Mouse (Mus musculus) testis, adult 2 months (tissue): ENCODE measurements around the gene Plscr3. TPM values are rescaled to one million over a fixed set of nuclear protein-coding genes. Genes with fewer than 3 reads are reported as not detected.

ENCODE experiments used
- H3K27ac ChIP-seq: fragments of 200-500 bp; 2 replicates; pipeline ENCODE4 v1.5.1; 2012; ENCODE audit warnings: low read depth, low read length; ENCODE audit not compliant: control insufficient read depth, insufficient read depth
- H3K27me3 ChIP-seq: fragments of 200-500 bp; 2 replicates; pipeline ENCODE4 v1.6.1; 2012; ENCODE audit warnings: mild to moderate bottlenecking, low read length, moderate library complexity; ENCODE audit not compliant: control insufficient read depth, insufficient read depth
- H3K36me3 ChIP-seq: fragments of 200-500 bp; 2 replicates; pipeline ENCODE4 v1.6.1; 2012; ENCODE audit warnings: mild to moderate bottlenecking, low read length; ENCODE audit not compliant: control insufficient read depth, insufficient read depth
- H3K4me1 ChIP-seq: fragments of 200-500 bp; 2 replicates; pipeline ENCODE4 v1.6.1; 2012; ENCODE audit warnings: low read length; ENCODE audit not compliant: control insufficient read depth, insufficient read depth
- H3K4me3 ChIP-seq: fragments of 200-500 bp; 2 replicates; pipeline ENCODE4 v1.5.1; 2012; ENCODE audit warnings: low read depth, mild to moderate bottlenecking, low read length, moderate library complexity, mixed read lengths; ENCODE audit not compliant: control insufficient read depth
- CTCF ChIP-seq: fragments of 200-500 bp; IDR thresholded peaks from 2 replicates; pipeline ENCODE4 v1.5.1; 2012; ENCODE audit warnings: low read depth, mild to moderate bottlenecking, inconsistent platforms, low read length, moderate library complexity; ENCODE audit not compliant: control insufficient read depth, insufficient read depth, insufficient replicate concordance
- POLR2A ChIP-seq: fragments of 200-500 bp; IDR thresholded peaks from 2 replicates; pipeline ENCODE4 v1.6.1; 2012; ENCODE audit warnings: low read depth, mild to moderate bottlenecking, inconsistent platforms, low read length, moderate library complexity; ENCODE audit not compliant: control insufficient read depth
- polyA plus RNA-seq: library from polyadenylated mRNA; depleted of rRNA; stranded (reverse); fragments of >200 nt; gene quantifications from 2 replicates; pipeline ENCODE4 v1.2.3, GENCODE M21; 2012

Gene Plscr3
- polyA plus RNA-seq, 1 experiment = 6.5 TPM

DNA sequence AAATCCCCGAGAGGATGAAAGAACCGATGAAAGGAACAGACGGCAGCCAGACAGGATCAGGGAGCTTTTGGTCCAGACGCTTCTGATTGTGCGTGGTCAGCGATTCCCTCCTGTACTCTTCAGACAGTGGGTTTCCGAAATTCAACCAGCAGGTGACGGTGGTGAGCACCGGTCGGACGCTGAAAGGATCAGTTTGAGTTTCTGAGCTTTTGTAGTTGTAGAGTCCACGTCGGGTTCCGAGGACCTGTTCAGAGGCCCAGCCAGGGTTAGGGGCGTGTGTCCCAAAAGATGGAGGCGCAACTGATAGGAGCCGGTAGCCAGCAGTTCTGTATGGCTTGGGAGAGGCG lies 34.3 kb downstream of the Plscr3 start:
- H3K36me3 ChIP-seq = no peaks in the 10 kb centered on the region
- H3K27ac ChIP-seq = peak overlapping the region; percentile 30
- TF ChIP-seq CTCF (peak; percentile 53; the same call in 1 of the 2 replicates), POLR2A (no peak)
- H3K27me3 ChIP-seq = no peaks in the 10 kb centered on the region
- H3K4me3 ChIP-seq = peak overlapping the region; percentile 66
- H3K4me1 ChIP-seq = peaks cover 37% of the 10 kb centered on the region

DNA sequence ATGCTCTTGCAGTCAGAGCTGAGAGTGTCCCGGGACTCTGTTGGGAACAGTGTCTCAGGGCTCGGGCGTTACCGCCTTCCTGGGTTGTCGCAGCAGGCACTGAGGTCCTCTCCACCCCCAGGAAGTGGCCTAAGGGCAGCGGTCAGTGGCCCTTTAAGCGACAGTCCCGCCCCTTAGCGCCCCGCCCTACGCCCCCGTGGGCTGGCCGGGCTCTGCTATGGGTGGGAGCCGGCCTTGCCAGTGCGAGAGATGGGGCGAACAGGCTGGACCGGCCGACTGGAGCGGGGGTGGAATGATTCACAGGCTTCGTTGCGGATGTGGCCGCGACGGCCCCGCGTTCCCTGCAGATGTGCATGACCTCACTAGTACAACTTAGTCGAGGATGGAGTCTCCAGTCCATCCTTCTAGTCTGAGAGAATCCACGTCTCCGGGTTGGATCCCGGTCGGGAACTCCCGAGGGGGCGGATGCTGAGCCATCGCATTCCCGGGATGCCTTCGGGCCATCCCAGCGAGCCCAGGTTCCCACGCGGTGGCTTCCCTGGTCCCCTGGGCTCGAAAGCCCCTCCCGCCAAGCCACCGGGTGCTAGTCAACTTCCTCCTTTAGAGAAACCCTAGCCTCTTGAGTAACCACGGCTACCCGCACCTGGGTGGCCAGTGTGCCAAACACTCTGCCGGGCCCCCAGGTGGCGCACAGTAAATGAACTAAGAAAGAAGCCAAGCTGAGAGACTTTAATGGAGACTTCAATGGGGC lies 34.9 kb downstream of the Plscr3 start, which contains the start of gene Kctd11:
Gene Kctd11, minus strand, starts transcription at position 554 of the 751 bp plus-strand sequence.
- no peaks in the 10 kb centered on the region for H3K27me3 ChIP-seq
- peak within 1 kb of the TSS; percentile 66 for H3K4me3 ChIP-seq
- H3K4me1 ChIP-seq = peaks cover 37% of the 10 kb centered on the region
- peak within 1 kb of the TSS; percentile 30 for H3K27ac ChIP-seq
- H3K36me3 ChIP-seq = no peaks in the 10 kb centered on the region
- TF ChIP-seq CTCF (no peak), POLR2A (peak; percentile 33)

DNA sequence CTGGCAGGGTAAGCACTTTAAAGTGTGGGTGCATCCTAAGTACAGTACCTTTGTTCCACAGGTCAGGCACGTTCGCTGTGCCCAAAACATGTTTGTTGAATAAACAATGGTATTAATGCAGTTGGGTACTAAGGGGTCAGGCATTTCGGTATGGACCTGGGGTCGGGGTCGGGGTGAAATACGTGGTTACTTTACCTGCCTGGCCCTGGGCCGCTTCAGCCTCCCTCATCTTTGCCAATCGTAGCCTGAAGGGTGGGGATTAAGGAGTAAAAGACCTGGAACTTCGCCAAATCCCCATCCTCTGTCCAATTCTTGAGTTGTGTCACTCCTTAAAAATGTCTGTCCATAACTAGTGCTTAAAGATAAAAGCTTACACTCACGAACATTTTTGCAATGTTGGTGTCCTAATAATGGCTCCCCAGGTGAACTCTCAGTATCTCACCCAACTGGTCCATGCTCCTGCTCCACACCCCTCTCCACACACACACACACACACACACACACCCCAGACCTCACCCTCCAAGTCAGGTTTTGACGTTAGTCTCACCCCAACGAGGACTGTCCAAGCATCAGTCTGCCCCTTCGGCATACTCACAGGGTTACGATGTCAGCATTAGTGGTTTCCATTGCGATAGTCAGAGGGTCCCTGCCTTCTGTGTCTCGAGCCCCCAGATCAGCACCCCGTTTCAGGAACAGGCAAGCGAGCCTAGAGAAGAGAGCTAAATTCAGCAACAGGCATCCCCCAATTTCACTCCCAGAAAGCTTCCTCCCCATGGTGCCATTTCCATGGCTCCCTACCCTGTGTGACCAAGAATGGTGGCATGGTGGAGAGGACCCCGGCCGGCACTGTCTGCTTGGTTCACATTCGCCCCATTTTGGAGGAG lies 35.9 kb downstream of the Plscr3 start:
- Histone ChIP-seq H3K27ac (peak overlapping the region; percentile 29; the same call in 1 of the 2 replicates), H3K36me3 (no peaks in the 10 kb centered on the region), H3K4me3 (peak overlapping the region; percentile 66), H3K4me1 (peaks cover 29% of the 10 kb centered on the region), H3K27me3 (no peaks in the 10 kb centered on the region)
- TF ChIP-seq CTCF (no peak), POLR2A (no peak)

DNA sequence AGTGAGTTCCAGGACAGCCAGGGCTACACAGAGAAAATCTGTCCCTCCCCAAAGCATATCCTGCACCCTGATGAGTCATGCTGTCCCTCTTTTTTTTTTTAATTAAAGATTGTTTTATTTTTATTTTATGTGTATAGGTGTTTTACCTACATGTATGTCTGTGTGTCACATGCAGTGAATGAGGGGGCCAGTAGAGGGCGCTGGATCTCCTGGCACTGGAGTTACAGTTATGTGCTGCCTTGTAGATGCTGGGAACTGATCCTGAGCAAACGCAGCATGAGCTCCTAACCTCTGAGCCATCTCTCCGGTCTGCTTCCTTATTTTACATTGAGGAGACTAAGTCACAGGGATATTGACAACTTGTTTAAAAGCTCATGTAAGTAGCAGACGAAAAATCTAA lies 36.9 kb downstream of the Plscr3 start:
- no peak overlapping the region for H3K27ac ChIP-seq
- H3K4me1 ChIP-seq = peaks cover 24% of the 10 kb centered on the region
- H3K4me3 ChIP-seq = no peak overlapping the region
- no peaks in the 10 kb centered on the region for H3K27me3 ChIP-seq
- no peaks in the 10 kb centered on the region for H3K36me3 ChIP-seq
- TF ChIP-seq CTCF = peak; percentile 62; the same call in 1 of the 2 replicates
- TF ChIP-seq POLR2A = no peak

DNA sequence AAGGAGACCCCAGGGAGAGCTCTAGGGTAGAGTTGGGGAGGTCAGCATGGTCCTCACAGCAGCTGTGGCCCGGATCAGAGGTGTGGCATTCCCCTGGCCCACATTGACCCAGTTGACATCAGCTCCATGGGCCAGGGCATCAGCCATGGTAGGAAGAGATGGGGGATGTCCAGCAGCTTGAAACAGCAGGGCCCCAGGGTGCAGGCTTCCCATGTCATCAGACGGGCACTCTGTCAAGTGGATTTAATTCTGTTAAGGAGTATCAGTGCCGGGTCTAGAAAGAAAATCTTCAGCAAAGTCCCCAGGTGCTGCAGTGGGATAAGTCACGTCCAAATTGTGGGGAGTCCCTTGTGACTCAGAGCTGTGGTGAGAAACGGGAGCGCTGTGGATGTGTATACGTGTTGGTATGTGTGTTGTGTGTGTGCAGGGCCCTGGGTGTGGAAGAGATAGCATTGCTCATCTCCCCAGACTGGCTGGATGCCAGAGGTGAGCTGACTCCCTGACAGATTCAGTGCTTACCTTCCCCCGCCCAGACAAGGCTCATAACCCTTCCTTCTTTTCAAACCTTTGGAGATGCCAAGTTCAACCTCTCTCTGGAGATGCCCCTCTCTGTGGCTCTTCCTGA lies 37.5 kb downstream of the Plscr3 start:
- TF ChIP-seq CTCF (no peak), POLR2A (no peak)

DNA sequence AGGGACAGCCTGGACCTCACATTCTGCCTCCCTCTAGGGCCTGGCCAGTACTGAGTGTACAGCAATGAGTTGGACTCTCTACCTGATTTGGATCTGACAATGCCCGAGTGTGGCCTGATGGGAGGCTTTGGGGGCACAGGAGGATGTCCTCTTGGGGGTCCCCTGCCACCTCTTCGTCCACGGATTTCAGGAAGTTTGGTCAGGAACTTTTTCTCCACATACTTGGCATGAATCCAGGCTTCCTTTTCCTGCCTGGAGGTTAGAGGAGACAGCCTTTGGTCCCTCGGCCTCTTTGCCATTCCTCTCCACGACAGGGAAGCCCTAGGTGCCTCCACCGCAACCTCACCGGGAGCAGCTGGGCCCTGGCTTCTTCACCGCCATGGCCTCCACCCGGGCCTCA lies 38.1 kb downstream of the Plscr3 start:
- H3K4me1 ChIP-seq = peaks cover 24% of the 10 kb centered on the region
- H3K27me3 ChIP-seq = no peaks in the 10 kb centered on the region
- no peak for TF ChIP-seq CTCF
- H3K4me3 ChIP-seq = no peak overlapping the region
- no peaks in the 10 kb centered on the region for H3K36me3 ChIP-seq
- H3K27ac ChIP-seq = no peak overlapping the region

More for the DNA sequence above, 37.5 kb downstream of the Plscr3 start:
- no peaks in the 10 kb centered on the region for H3K27me3 ChIP-seq
- H3K36me3 ChIP-seq = no peaks in the 10 kb centered on the region
- H3K4me1 ChIP-seq = peaks cover 24% of the 10 kb centered on the region
- no peak overlapping the region for H3K27ac ChIP-seq
- H3K4me3 ChIP-seq = no peak overlapping the region

DNA sequence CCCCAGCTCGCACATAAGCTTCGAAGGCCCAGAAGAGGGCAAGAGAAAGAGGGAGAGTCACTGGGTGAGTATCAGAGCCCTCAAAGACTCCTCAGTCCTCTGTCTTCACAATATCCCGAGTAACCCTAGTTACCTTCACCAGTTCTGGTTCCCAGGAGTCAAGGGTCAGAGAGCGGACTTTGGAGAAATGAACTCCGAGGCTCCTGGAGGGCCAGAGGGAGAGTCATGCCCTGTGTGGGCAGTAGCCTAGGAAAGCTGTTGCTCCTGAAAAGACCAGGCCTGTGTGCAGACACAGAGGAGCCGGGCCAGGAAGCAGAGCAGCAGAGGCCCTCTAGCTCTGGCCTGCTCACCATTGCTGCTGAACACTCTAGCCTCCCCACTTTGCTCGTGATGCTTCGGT lies 38.5 kb downstream of the Plscr3 start:
- no peak overlapping the region for H3K27ac ChIP-seq

More for the DNA sequence above, 38.5 kb downstream of the Plscr3 start:
- H3K36me3 ChIP-seq = no peaks in the 10 kb centered on the region
- peaks cover 20% of the 10 kb centered on the region for H3K4me1 ChIP-seq
- no peak for TF ChIP-seq POLR2A
- no peak overlapping the region for H3K4me3 ChIP-seq
- no peaks in the 10 kb centered on the region for H3K27me3 ChIP-seq
